Mouse (Mus musculus) neural tube, embryonic 11.5 days (tissue): ENCODE results near the gene Lbx2. TPM values are rescaled to one million over a fixed set of nuclear protein-coding genes. Genes with fewer than 3 reads are reported as not detected.
A peak's percentile ranks its signal among the peaks of the same experiment; 100 is the strongest.

Experiments used
- ATAC-seq: fragments of 200-750 bp; cut with Nextera tagmentation; 2 replicates; pipeline ENCODE4 v1.8.0; 2017; ENCODE audit warnings: moderate number of reproducible peaks, mild to moderate bottlenecking, moderate TSS enrichment, moderate library complexity; ENCODE audit not compliant: insufficient read depth, low FRiP score, low TSS enrichment
- DNase-seq: peaks from one replicate; pipeline ENCODE4 v3.0.0-alpha.2; 2015; ENCODE audit warnings: low spot score
- H3K27ac ChIP-seq: fragments of 300-500 bp; sonication (generic); 2 replicates; pipeline ENCODE4 v1.5.1; 2014; ENCODE audit warnings: low read depth, mild to moderate bottlenecking, low read length
- H3K27me3 ChIP-seq: fragments of 300-500 bp; sonication (generic); 2 replicates; pipeline ENCODE4 v1.6.1; 2014; ENCODE audit warnings: mild to moderate bottlenecking, low read length, mixed read lengths; ENCODE audit not compliant: control insufficient read depth, insufficient read depth
- H3K36me3 ChIP-seq: fragments of 300-500 bp; sonication (generic); 2 replicates; pipeline ENCODE4 v1.6.1; 2014; ENCODE audit warnings: mild to moderate bottlenecking, low read length, moderate library complexity, mixed read lengths; ENCODE audit not compliant: control insufficient read depth, insufficient read depth
- H3K4me1 ChIP-seq: fragments of 300-500 bp; sonication (generic); 2 replicates; pipeline ENCODE4 v1.6.1; 2014; ENCODE audit warnings: low read length, mixed read lengths; ENCODE audit not compliant: control insufficient read depth, insufficient read depth
- H3K4me2 ChIP-seq: fragments of 300-500 bp; sonication (generic); 2 replicates; pipeline ENCODE4 v1.6.1; 2014; ENCODE audit warnings: low read depth, mild to moderate bottlenecking, moderate library complexity
- H3K4me3 ChIP-seq: fragments of 300-500 bp; sonication (generic); 2 replicates; pipeline ENCODE4 v1.5.1; 2014; ENCODE audit warnings: low read depth, low read length
- H3K9ac ChIP-seq: fragments of 300-500 bp; sonication (generic); 2 replicates; pipeline ENCODE4 v1.6.1; 2014; ENCODE audit warnings: mild to moderate bottlenecking, low read length
- H3K9me3 ChIP-seq: fragments of 300-500 bp; sonication (generic); 2 replicates; pipeline ENCODE4 v1.6.1; 2016; ENCODE audit warnings: low read length; ENCODE audit not compliant: control insufficient read depth
- whole genome bisulfite sequencing: fragments of 180-500 bp; shearing (Covaris S2); extraction: QIAGEN DNeasy Blood & Tissue Kit; methylation state at CpG from one replicate; pipeline ENCODE4 v1.1.7; 2014; 5-methylcytosine and 5-hydroxymethylcytosine counted together
- microRNA counts: library from miRNA; unstranded; fragments of <30 nt; microRNA quantifications from one replicate; lab custom pipeline; 2015
- microRNA-seq: library from miRNA; unstranded; fragments of <30 nt; microRNA quantifications from one replicate; pipeline ENCODE4, GENCODE M21; 2016
- polyA plus RNA-seq: library from polyadenylated mRNA; unstranded; fragments of >200 nt; fragmentation: Nextera tagmentation; extraction: Ambion mirVana; gene quantifications from 2 replicates; pipeline ENCODE4 v1.2.1, GENCODE M21; 2014

Lbx2 gene
- polyA plus RNA-seq, 1 experiment from 2014 or later = 2.7 TPM

DNA sequence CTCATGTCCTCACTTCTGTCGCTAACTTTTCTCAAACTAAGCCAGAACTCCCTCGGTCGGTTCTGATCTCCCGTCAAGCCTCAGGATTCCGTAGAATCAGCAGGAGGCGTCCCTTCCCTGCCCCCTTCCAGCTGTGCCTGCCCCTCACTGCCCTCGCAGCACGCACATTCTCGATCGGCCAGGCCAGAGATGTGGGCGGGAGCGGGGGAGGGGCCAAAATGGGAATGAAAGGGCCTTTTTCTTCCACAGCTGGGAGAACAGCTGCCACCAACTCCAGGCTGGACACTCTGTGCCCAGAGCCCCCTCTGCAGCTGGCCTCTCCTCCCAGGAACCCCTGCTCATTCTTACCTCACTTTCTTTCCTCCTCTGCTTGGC is 51.4 kb downstream of the Lbx2 start:
- Histone ChIP-seq H3K4me2 (peak overlapping the region; percentile 91), H3K27me3 (no peaks in the 10 kb centered on the region), H3K9me3 (no peaks in the 10 kb centered on the region), H3K9ac (peak overlapping the region; percentile 98), H3K4me3 (peak overlapping the region; percentile 58), H3K4me1 (peaks cover 30% of the 10 kb centered on the region), H3K36me3 (no peaks in the 10 kb centered on the region), H3K27ac (peak overlapping the region; percentile 99)
- ATAC-seq = peak; percentile 76
- peak; percentile 90 for DNase-seq
- 0% methylated on average over 12 of the region's 12 CpGs for WGBS

MicroRNAs encoded within 50 kb of the gene (microRNA counts, 519-probe panel; counts per million panel counts)
- 171 counts per million, percentile 57 among the panel's probes with 10 or more counts for microRNA mmu-miR-3470a+mmu-miR-3470b (lab: Ali Mortazavi, UCI)

Small RNAs within 50 kb of the gene (microRNA-seq; reads per million reads assigned to microRNA genes)
- gene Mir3470a (not detected), gene Mir7040 (not detected)

Other genes starting within 250 kb of the Lbx2 start
- gene Sema4f, start 146.6 kb upstream of the Lbx2 start, polyA plus RNA-seq = 3.0 and 3.4 TPM in 2 replicates
- gene M1ap, start 139.5 kb upstream of the Lbx2 start, polyA plus RNA-seq = 0.26 TPM in 1 of 2 replicates, not detected in the other
- gene Dok1, start 52.9 kb upstream of the Lbx2 start, polyA plus RNA-seq = 5.6 and 7.1 TPM in 2 replicates
- gene Loxl3, start 52.2 kb upstream of the Lbx2 start, polyA plus RNA-seq = 6.7 and 9.2 TPM in 2 replicates
- 122 TPM in 2 replicates for gene Aup1, start 31.8 kb upstream of the Lbx2 start, polyA plus RNA-seq
- gene Htra2, start 31.1 kb upstream of the Lbx2 start, polyA plus RNA-seq = 33.2 and 34.1 TPM in 2 replicates
- 1.4 and 1.6 TPM in 2 replicates for gene Dqx1, start 28.5 kb upstream of the Lbx2 start, polyA plus RNA-seq
- 21.2 and 30.4 TPM in 2 replicates for gene Tlx2, start 16.1 kb upstream of the Lbx2 start, polyA plus RNA-seq
- gene Pcgf1, start 8.5 kb upstream of the Lbx2 start, polyA plus RNA-seq = 41.8 and 42.0 TPM in 2 replicates
- gene Ccdc142, start 15.2 kb downstream of the Lbx2 start, polyA plus RNA-seq = 3.3 and 3.5 TPM in 2 replicates
- 2.1 and 2.7 TPM in 2 replicates for gene Gm42688, start 15.2 kb downstream of the Lbx2 start, polyA plus RNA-seq
- 118 and 123 TPM in 2 replicates for gene Mrpl53, start 22.7 kb downstream of the Lbx2 start, polyA plus RNA-seq
- gene Mogs, start 29.1 kb downstream of the Lbx2 start, polyA plus RNA-seq = 30.5 and 31.9 TPM in 2 replicates
- 169 and 177 TPM in 2 replicates for gene Wbp1, start 35.2 kb downstream of the Lbx2 start, polyA plus RNA-seq
- 19.8 and 23.4 TPM in 2 replicates for gene Ino80b, start 39.1 kb downstream of the Lbx2 start, polyA plus RNA-seq
- gene Rtkn, start 49.1 kb downstream of the Lbx2 start, polyA plus RNA-seq = 20.6 and 22.1 TPM in 2 replicates
- gene Wdr54, start 70.0 kb downstream of the Lbx2 start, polyA plus RNA-seq = 12.2 and 14.5 TPM in 2 replicates
- gene 1700003E16Rik, start 70.0 kb downstream of the Lbx2 start, polyA plus RNA-seq = 1.4 and 1.5 TPM in 2 replicates
- gene Dctn1, start 79.6 kb downstream of the Lbx2 start, polyA plus RNA-seq = 114 and 125 TPM in 2 replicates
- 0.28 and 0.77 TPM in 2 replicates for gene Slc4a5, start 133.5 kb downstream of the Lbx2 start, polyA plus RNA-seq
- gene Mthfd2, start 239.5 kb downstream of the Lbx2 start, polyA plus RNA-seq = 43.1 and 45.7 TPM in 2 replicates
- 69.5 and 72.3 TPM in 2 replicates for gene Mob1a, start 239.6 kb downstream of the Lbx2 start, polyA plus RNA-seq